Mouse (Mus musculus) liver (tissue): Measurements from ENCODE around the gene Atxn1.

Experiments
- DNase-seq: peaks from one replicate; pipeline ENCODE4 v3.0.0-alpha.2; 2020; ENCODE audit warnings: mixed read lengths

Gene Atxn1

GRCm38 (mm10) chr13:45961871-45962630 is 2.8 kb downstream of the Atxn1 start:
- no peak for DNase-seq

DNA sequence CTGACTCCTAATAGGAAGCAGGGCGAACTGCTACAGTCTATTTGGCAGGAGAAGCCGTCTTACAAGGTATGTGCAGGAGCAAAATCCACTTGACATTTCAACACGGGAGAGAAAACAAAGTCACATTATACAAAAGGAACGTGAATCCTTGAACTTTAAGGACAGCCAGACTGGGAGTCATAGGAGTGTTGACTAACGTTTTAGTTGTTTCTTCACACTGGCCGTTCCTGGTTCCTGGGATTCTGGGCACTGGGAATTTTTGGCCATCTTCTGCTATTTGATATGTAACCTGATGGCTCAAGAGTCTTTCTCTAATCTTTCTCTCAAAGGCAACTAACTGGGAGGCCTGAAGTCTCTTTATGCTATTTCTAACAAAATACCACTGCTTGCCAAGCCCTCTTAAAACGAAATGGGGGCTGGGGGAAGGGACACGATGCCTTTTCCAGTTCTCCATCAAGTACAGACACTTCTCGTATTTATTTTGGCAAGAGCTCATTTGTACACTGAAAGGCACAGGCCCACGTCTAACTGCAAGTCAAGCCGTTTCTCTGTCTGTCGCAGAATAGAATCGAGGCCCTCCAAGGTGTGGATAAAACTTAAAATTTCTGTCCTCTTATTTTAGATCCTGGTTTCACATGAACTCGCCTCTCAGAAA is 4.4 kb downstream of the Atxn1 start:
- DNase-seq: no peak

GRCm38 (mm10) chr13:45958306-45958705 is 6.5 kb downstream of the Atxn1 start:
- DNase-seq: no peak

- DNase-seq: no peak
These were observed 7.2 kb downstream of the Atxn1 start for GRCm38 (mm10) chr13:45957629-45958028.

- no peak for DNase-seq
These were observed 8.5 kb downstream of the Atxn1 start for GRCm38 (mm10) chr13:45956287-45956686.

DNA sequence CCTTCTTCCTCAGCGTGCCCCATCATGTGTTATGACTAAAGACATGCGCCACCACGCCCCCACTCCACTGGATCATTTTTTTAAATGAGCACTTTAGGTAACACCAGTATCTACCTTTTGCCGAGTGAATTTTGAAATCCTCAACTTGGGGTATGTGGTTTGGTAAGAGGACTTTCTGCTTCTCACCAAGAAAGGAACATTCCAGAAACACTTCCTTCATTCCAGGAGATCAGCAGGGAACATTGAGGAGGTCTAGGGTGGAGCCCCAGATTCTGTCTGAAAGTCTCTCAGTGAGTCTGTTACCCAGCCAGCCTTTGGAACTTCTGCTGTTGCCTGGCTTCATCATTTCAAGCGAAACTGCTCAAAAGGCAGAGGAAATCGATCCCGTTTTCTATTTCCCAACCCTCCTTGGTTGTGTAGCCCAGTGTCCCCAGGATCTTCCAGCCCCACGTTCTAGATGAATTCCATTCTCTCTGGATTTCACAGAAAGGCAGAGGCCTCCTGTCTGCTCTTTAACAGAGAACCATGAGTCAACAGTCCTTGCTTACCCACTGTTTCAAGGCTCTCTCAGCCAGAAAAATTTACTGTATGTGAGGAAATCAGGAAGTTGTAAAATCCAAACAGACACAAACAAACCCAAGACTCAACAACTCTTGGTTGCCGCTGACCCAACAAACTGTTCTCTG is 9.3 kb downstream of the Atxn1 start:
- no peak for DNase-seq

GRCm38 (mm10) chr13:45953098-45953497 is 11.7 kb downstream of the Atxn1 start:
- no peak for DNase-seq

GRCm38 (mm10) chr13:45951071-45951645 is 13.7 kb downstream of the Atxn1 start:
- DNase-seq: no peak

- no peak for DNase-seq
These were observed 14.4 kb downstream of the Atxn1 start for GRCm38 (mm10) chr13:45950355-45950861.

- DNase-seq: no peak
These were observed 18.7 kb downstream of the Atxn1 start for GRCm38 (mm10) chr13:45946136-45946535.

DNA sequence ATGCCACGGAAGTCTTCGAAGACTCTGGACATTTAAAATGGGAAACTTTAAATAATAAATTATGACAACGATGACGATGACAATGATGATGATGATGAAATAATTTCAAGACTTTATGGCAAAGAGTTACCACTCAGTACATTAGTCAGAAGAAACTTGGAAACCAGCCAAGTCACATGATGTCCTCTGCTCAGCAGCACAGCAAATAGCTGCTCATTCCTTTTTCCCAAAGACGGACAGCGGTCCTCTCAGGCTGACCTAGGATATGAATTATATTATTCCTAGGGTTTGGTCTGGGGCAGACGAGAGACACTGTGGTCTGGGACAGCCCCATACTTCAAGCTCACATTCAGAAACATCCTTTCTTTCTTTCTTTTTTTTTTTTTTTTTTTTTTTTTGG is 22.5 kb downstream of the Atxn1 start:
- DNase-seq: no peak

- DNase-seq: no peak
These were observed 24.1 kb downstream of the Atxn1 start for GRCm38 (mm10) chr13:45940714-45941113.

DNA sequence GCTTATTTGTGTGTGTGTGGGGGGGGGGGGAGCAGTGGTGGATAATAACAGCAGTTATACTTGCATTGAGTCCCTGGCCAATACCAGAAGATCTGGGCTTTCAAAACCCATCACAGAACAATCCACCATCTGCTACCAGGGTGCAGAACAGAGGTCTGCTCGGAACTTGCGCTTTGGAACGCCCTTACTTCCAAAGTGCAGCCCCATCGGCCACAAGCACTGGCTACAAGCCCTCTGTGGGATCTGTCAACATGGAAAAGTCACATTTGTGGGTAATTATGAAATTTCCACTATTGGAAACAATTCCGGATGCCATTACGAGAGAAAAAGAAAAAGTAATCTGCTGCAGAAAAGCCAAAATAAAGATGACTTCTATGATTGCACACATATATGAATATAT is 25.2 kb downstream of the Atxn1 start:
- DNase-seq: no peak

- no peak for DNase-seq
These were observed 26.7 kb downstream of the Atxn1 start for GRCm38 (mm10) chr13:45938083-45938482.

- no peak for DNase-seq
These were observed 28.0 kb downstream of the Atxn1 start for GRCm38 (mm10) chr13:45936765-45937164.

DNA sequence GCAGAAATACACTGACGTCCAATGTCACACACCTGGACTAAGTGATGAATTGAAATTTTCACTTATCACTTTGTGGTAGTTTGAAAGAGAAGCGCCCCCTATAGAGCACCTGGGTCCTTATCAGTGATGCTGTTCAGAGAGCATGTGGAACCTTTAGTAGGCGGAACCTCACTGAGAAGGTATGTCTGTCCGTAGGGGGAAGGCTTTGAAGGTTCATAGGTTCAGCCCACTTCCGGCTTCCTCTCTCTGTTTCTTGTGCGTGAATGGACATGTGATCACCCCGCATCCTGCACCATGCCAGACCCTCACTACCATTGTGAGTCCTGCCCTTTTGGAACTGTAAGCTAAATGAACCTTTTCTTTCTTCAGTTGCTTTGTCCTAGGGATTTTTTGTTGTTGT is 29.0 kb downstream of the Atxn1 start:
- DNase-seq: no peak

DNA sequence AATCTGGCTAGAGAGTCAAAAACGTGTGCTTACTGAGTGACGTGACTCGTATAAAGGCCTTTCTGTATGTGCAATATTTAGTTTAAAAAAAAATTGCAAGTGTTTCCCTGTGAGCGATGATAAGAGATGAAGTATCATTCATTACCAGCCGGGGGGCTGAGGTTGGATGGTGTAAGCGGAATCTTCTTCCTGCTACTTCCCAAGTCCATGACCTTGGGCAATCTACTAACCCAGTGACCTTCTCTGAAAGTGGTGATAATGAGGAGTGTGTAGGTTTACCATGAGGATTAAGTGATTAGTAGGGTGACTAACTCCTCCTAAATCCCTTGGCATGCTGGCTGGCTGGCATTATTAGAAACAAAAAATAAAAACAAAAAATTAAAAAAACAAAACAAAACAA is 30.0 kb downstream of the Atxn1 start:
- DNase-seq: no peak

- no peak for DNase-seq
These were observed 30.7 kb downstream of the Atxn1 start for GRCm38 (mm10) chr13:45934085-45934484.

DNA sequence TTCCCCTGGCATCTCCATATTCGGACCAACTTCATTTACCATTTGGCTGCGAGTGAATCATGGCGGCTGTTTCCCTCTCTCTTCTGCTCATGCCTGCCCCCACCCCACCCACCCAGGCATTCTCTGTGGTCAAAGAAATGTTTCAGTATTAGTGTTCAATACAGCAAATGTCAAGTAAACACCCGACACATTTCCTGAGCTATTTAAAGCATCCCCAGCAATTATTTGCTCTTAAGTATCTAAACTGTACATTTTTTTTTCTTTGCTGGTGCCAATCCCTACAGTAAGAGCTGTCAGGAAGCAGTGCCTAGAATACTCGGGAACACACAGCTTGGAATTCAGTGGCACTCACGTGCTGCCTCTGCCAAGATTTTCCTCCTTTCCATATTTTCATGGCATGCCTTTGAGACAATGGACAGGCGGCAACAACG is 32.3 kb downstream of the Atxn1 start:
- no peak for DNase-seq

GRCm38 (mm10) chr13:45931891-45932290 is 32.9 kb downstream of the Atxn1 start:
- DNase-seq: no peak

GRCm38 (mm10) chr13:45931215-45931614 is 33.6 kb downstream of the Atxn1 start:
- no peak for DNase-seq

GRCm38 (mm10) chr13:45929744-45930143 is 35.1 kb downstream of the Atxn1 start:
- no peak for DNase-seq

DNA sequence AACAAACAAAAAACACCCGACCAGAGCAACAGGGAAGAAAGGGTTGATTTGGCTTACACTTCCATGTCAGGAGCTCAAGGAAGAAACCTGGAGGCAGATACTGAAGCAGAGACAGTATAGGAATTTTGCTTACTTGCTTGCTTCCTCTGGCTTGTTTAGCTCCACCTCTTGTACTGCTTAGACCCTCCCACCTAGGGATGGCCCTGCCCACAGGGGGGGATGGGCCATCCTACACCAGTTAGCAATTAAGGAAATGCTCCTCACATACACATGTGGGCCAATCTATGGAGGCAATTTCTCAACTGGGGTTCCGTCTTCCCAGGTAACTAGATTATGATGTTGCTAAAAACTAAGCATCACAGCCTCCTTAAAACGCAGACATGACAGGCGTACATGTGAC is 39.5 kb downstream of the Atxn1 start:
- DNase-seq: peak; percentile 54
